Mouse (Mus musculus) bone marrow, adult 2 months (tissue): ENCODE results near the gene Lims1.

Source experiments
- CTCF ChIP-seq: fragments of 200-500 bp; IDR thresholded peaks from 2 replicates; pipeline ENCODE4 v1.5.1; 2011; ENCODE audit warnings: low read length, control low read depth; ENCODE audit not compliant: control insufficient read depth, insufficient read depth
- POLR2A ChIP-seq: fragments of 200-500 bp; IDR thresholded peaks from 2 replicates; pipeline ENCODE4 v1.6.1; 2011; ENCODE audit warnings: low read depth, mild to moderate bottlenecking, control low read depth, low read length, borderline replicate concordance; ENCODE audit not compliant: control insufficient read depth

- TF ChIP-seq POLR2A (no peak), CTCF (no peak)
Measured at GRCm38 (mm10) chr10:58379699-58380098, 56.4 kb downstream of the Lims1 start.
